Mouse (Mus musculus) midbrain, embryonic 14.5 days (tissue): ENCODE measurements at regions not wholly inside any gene's neighbourhood (a gene's known extent, or its start where the extent isn't known, plus 50 kb on each side); places are given as distances from the start of the nearest gene placed in this dataset.

ENCODE experiments used
- ATAC-seq: fragments of 200-750 bp; cut with Nextera tagmentation; 2 replicates; pipeline ENCODE4 v1.8.0; 2017; ENCODE audit warnings: moderate number of reproducible peaks, moderate library complexity; ENCODE audit not compliant: low FRiP score, low TSS enrichment
- DNase-seq: peaks from one replicate; pipeline ENCODE4 v3.0.0-alpha.2; 2015
- H3K27ac ChIP-seq: fragments of 300-500 bp; sonication (generic); replicated peaks from 2 replicates; pipeline ENCODE4 v1.5.1; 2014; ENCODE audit warnings: mild to moderate bottlenecking, low read depth, low read length, moderate library complexity
- H3K27me3 ChIP-seq: fragments of 300-500 bp; sonication (generic); 2 replicates; pipeline ENCODE4 v1.6.1; 2014; ENCODE audit warnings: low read length, control low read depth, mixed read lengths; ENCODE audit not compliant: control insufficient read depth, insufficient read depth
- H3K36me3 ChIP-seq: fragments of 300-500 bp; sonication (generic); 2 replicates; pipeline ENCODE4 v1.6.1; 2014; ENCODE audit warnings: low read length, control low read depth; ENCODE audit not compliant: control insufficient read depth, insufficient read depth
- H3K4me1 ChIP-seq: fragments of 300-500 bp; sonication (generic); 2 replicates; pipeline ENCODE4 v1.6.1; 2014; ENCODE audit warnings: mild to moderate bottlenecking, antibody characterized with exemption, low read length, control low read depth; ENCODE audit not compliant: control insufficient read depth, insufficient read depth
- H3K4me2 ChIP-seq: fragments of 300-500 bp; sonication (generic); 2 replicates; pipeline ENCODE4 v1.6.1; 2014; ENCODE audit warnings: mild to moderate bottlenecking, low read length, moderate library complexity
- H3K4me3 ChIP-seq: fragments of 300-500 bp; sonication (generic); replicated peaks from 2 replicates; pipeline ENCODE4 v1.5.1; 2014; ENCODE audit warnings: low read depth, low read length
- H3K9ac ChIP-seq: fragments of 300-500 bp; sonication (generic); replicated peaks from 2 replicates; pipeline ENCODE4 v1.6.1; 2014; ENCODE audit warnings: mild to moderate bottlenecking, low read length, moderate library complexity
- H3K9me3 ChIP-seq: fragments of 300-500 bp; sonication (generic); 2 replicates; pipeline ENCODE4 v1.6.1; 2016; ENCODE audit warnings: low read length, control low read depth, mixed read lengths; ENCODE audit not compliant: control insufficient read depth
- WGBS: fragments of 180-500 bp; shearing (Covaris S2); extraction: QIAGEN DNeasy Blood & Tissue Kit; methylation state at CpG from one replicate; pipeline ENCODE4 v1.1.7; 2014; 5-methylcytosine and 5-hydroxymethylcytosine counted together

DNA sequence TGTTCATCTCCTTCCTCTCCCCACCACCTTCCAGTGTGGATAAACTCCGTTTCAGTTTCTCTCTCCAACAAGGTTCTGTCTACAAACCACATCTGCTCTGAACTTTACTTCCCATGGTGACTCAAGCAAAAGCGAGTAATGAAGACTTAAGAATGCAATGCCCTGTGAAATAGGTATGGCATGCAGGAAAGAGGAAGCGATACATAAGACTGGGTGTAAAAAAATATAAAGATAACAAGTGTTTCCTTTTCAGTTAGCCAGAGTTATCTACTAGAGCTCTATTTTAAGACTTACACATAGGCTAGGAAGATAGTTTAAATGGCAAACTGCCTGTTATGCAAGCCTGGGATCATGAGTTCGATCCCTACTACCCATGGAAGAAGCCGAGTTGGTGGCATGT lies 65.3 kb upstream of the Gls start:
- ATAC-seq (no peak), DNase-seq (no peak)
- Histone ChIP-seq H3K27me3 (no peaks in the 10 kb centered on the region), H3K9ac (no peak overlapping the region), H3K9me3 (no peaks in the 10 kb centered on the region), H3K36me3 (no peaks in the 10 kb centered on the region), H3K27ac (no peak overlapping the region), H3K4me1 (no peaks in the 10 kb centered on the region), H3K4me2 (no peak overlapping the region), H3K4me3 (no peak overlapping the region)
- WGBS: 83% methylated on average over 5 of the region's 5 CpGs

DNA sequence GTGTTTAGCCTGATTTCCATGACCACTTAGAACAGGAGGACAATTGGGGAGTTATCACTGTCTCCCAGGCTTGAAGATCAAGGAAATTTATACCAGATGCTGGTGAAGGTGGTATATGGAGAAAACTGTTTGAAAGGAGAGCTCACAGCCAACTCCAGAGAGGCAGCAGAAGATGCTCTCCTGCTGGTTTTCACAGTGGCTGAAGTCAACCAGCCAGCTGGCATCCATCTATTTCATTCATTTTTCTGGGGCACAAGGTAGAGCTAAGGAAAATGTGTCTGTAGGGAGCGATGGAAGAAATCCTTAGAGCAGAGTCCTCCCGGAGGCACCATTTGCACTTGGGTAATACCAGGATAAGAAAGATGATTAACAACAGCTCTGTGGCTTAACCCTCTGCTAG lies 63.1 kb upstream of the Gls start:
- WGBS: 66% methylated on average over 2 of the region's 2 CpGs
- no peaks in the 10 kb centered on the region for H3K9me3 ChIP-seq
- ATAC-seq: no peak

DNA sequence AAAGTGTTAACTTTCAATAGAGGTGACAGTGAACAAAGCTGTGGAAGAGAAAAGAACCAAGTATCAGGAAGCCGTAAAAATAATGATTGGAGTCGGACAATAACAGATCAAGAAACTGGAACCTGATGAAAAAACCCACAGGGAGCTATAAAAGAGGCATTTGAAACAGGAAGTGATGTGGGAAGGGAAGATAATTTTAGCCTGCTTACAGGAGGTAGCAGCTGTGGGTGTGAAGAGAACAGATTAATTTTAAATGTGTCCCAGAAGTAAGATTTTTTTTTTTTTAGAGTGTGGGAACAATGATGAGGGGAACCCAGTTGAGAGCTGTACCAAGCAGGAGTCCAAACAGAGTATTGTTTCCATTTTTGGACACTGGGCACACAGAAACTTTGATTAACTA lies 61.5 kb upstream of the Gls start:
- Histone ChIP-seq H3K4me2 (no peak overlapping the region), H3K4me1 (no peaks in the 10 kb centered on the region), H3K27me3 (no peaks in the 10 kb centered on the region), H3K9me3 (no peaks in the 10 kb centered on the region), H3K36me3 (no peaks in the 10 kb centered on the region), H3K27ac (no peak overlapping the region), H3K9ac (no peak overlapping the region), H3K4me3 (no peak overlapping the region)
- no peak for ATAC-seq
- 91% methylated on average over 2 of the region's 2 CpGs for WGBS
- no peak for DNase-seq

More for the DNA sequence above, 63.1 kb upstream of the Gls start:
- no peak overlapping the region for H3K27ac ChIP-seq
- H3K4me3 ChIP-seq: no peak overlapping the region
- H3K36me3 ChIP-seq: no peaks in the 10 kb centered on the region
- H3K9ac ChIP-seq: no peak overlapping the region
- DNase-seq: no peak
- H3K4me2 ChIP-seq: no peak overlapping the region
- H3K27me3 ChIP-seq: no peaks in the 10 kb centered on the region
- H3K4me1 ChIP-seq: no peaks in the 10 kb centered on the region

DNA sequence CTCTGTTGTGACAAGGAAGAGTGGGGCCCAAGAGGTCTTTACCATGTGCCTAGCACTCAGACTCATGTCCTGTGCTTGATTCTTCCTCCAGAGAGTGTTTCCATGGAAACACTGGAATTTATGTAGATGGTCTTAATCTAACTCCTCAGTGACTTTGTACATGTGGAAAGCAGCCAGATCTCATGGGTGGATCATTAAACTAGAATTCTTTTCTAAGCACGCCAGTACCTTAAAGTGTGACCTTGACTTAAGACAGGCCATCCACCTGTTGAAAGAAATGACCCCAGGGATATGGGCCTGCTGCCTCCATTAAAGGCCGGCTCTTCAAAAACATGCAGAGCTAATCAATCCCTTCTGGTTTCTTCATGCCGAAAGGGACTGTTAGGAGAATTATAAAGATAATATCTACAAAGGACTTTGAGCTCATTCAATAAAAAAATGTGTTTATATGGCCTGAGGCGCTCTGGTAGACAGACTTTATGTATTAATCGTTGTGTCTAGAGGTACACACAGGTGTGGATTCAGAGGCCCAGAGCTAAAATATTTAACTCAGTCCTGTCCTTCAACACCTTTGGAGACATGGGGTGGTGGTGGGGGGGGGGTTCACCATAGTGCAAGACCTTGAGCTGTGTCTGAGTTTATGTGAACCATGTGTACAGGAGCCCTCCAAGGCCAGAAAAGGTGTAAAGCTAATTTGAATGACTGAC lies 60.5 kb upstream of the Gls start:
- no peak overlapping the region for H3K4me2 ChIP-seq
- no peaks in the 10 kb centered on the region for H3K4me1 ChIP-seq
- H3K27me3 ChIP-seq: no peaks in the 10 kb centered on the region
- ATAC-seq (no peak), DNase-seq (no peak)
- no peaks in the 10 kb centered on the region for H3K36me3 ChIP-seq
- H3K4me3 ChIP-seq: no peak overlapping the region
- 81% methylated on average over 5 of the region's 5 CpGs for WGBS
- H3K9me3 ChIP-seq: no peaks in the 10 kb centered on the region
- H3K9ac ChIP-seq: no peak overlapping the region
- H3K27ac ChIP-seq: no peak overlapping the region
